In the genomic region with DNA sequence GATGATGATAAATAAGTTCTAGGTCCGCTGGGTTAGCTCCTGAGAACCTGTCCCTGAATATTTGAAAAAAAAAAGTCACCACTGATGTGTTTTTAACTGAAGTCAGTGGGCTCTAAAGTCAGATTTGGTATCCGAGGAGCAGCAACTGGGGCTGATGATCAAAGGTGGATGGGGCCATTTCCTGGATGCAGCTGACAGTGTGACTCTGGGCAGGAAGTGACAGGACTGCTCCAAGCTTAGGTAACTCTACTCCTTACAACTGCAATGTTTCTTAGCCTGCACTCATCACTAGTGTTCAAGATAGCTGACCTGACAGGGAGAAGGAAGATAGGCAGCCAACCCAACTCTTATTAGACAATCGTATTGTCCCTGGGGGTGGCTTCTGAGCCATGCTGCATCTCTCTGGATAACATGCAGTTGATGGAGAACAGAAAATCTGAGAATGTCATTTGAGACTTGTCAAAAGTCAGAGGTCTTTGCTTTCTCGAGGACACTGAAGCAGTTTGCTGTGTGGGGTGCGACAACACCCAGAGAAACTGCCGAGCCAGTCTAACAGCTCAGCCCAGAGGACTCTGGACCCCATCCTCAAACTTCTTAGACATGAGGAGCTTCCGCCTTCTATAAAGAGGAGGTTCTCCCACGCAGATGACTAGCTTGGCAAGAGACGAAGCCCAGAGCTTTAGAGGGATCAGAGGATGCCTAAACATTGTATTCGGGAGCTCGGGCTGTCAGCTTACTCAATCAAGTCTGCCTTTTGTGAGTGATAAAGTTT, we compare ENCODE assay signal across 16 mouse cellular contexts.
DNase-seq lines count a peak whose midpoint lies in the region; ATAC-seq and TF ChIP-seq lines count a peak whose summit lies in the region.
"Had no signal": no experiment of that assay in that cellular context is flagged by ENCODE, and none has a peak within 500 bp of the region (broad histone marks: within the 10 kb centered on the region; RNA-seq: fewer than 3 reads in every experiment).

No protein-coding gene starts in this region.

- peak overlapping the region; percentile 21; the same call in 1 of the 2 replicates for H3K27ac ChIP-seq in lung, embryonic 15.5 days
- H3K27ac ChIP-seq in lung, postnatal 0 days (ENCODE audit: low read length): no peak overlapping the region
- no peak overlapping the region for H3K27ac ChIP-seq in midbrain, embryonic 15.5 days
- H3K27ac ChIP-seq: embryonic facial prominence, embryonic 12.5 days; hindbrain, embryonic 15.5 days; kidney, embryonic 15.5 days; left cerebral cortex, adult 2 months; limb, embryonic 13.5 days; neural tube, embryonic 13.5 days; stomach, embryonic 15.5 days had no signal

- ATAC-seq in lung, embryonic 15.5 days (ENCODE audit: borderline replicate concordance, extremely low read depth, low FRiP score, low TSS enrichment): peak; percentile 42; the same call in 1 of the 2 replicates
- ATAC-seq in lung, postnatal 0 days: no peak
- ATAC-seq in activated CD4-positive, CD25-positive, alpha-beta regulatory T cell, adult 4 months: peak; percentile 100
- no peak for ATAC-seq in midbrain, embryonic 15.5 days (replicated peaks)

- no peak overlapping the region for H3K9ac ChIP-seq in lung, embryonic 15.5 days
- no peak overlapping the region for H3K9ac ChIP-seq in lung, postnatal 0 days (replicated peaks; ENCODE audit: low read depth)
- H3K9ac ChIP-seq in midbrain, embryonic 15.5 days: no peak overlapping the region
- H3K9ac ChIP-seq: embryonic facial prominence, embryonic 12.5 days; hindbrain, embryonic 15.5 days; kidney, embryonic 15.5 days; limb, embryonic 13.5 days; neural tube, embryonic 13.5 days; stomach, embryonic 15.5 days had no signal

- peaks cover 6% of the 10 kb centered on the region; the same call in 1 of the 2 replicates for H3K4me1 ChIP-seq in lung, embryonic 15.5 days
- H3K4me1 ChIP-seq in lung, postnatal 0 days (ENCODE audit: insufficient read depth, low read depth, low read length): no peaks in the 10 kb centered on the region
- H3K4me1 ChIP-seq in midbrain, embryonic 15.5 days: peaks cover 19% of the 10 kb centered on the region
- H3K4me1 ChIP-seq: embryonic facial prominence, embryonic 12.5 days; kidney, embryonic 15.5 days; megakaryocyte, embryonic 14.5 days; stomach, embryonic 15.5 days had no signal

- no peak for DNase-seq in lung, postnatal 0 days (ENCODE audit: low spot score)
- peak; percentile 81 for DNase-seq in naive thymus-derived CD4-positive, alpha-beta T cell, adult 2 months (ENCODE audit: low read depth)
- DNase-seq in thymus, postnatal 4 days: peak; percentile 52
- no peak for DNase-seq in left cerebral cortex, postnatal 25 days (ENCODE audit: low spot score in 2 of 2)
- DNase-seq: gastrocnemius, postnatal 25 days had no signal

- no peak overlapping the region for H3K4me3 ChIP-seq in lung, embryonic 15.5 days
- H3K4me3 ChIP-seq in lung, postnatal 0 days (ENCODE audit: low read depth, low read length): no peak overlapping the region
- no peak overlapping the region for H3K4me3 ChIP-seq in midbrain, embryonic 15.5 days
- H3K4me3 ChIP-seq: embryonic facial prominence, embryonic 12.5 days; hindbrain, embryonic 15.5 days; kidney, embryonic 15.5 days; left cerebral cortex, adult 2 months; limb, embryonic 13.5 days; megakaryocyte, embryonic 14.5 days; neural tube, embryonic 13.5 days; stomach, embryonic 15.5 days had no signal

- intact Hi-C loops in left cerebral cortex, postnatal 25 days (cut with DNase I): loop anchor here (10.0 kb wide), 1 partner anchor 146 kb away; no protein-coding TSS in a partner anchor

- no peak overlapping the region for H3K4me2 ChIP-seq in lung, embryonic 15.5 days
- no peak overlapping the region for H3K4me2 ChIP-seq in lung, postnatal 0 days (replicated peaks; ENCODE audit: low read depth, low read length)
- H3K4me2 ChIP-seq in midbrain, embryonic 15.5 days: no peak overlapping the region
- H3K4me2 ChIP-seq: embryonic facial prominence, embryonic 12.5 days; hindbrain, embryonic 15.5 days; kidney, embryonic 15.5 days; limb, embryonic 13.5 days; neural tube, embryonic 13.5 days; stomach, embryonic 15.5 days had no signal

- TF ChIP-seq EP300 in lung, postnatal 0 days (IDR thresholded peaks at IDR 0.05): no peak

- TF ChIP-seq CTCF in lung, postnatal 0 days (IDR thresholded peaks at IDR 0.05): no peak

- H3K27me3 ChIP-seq in lung, embryonic 15.5 days: no peaks in the 10 kb centered on the region
- no peaks in the 10 kb centered on the region for H3K27me3 ChIP-seq in lung, postnatal 0 days (replicated peaks; ENCODE audit: insufficient read depth, low read length)
- H3K27me3 ChIP-seq in midbrain, embryonic 15.5 days (replicated peaks): no peaks in the 10 kb centered on the region
- H3K27me3 ChIP-seq: embryonic facial prominence, embryonic 12.5 days; hindbrain, embryonic 15.5 days; kidney, embryonic 15.5 days; limb, embryonic 13.5 days; neural tube, embryonic 13.5 days; stomach, embryonic 15.5 days had no signal

- 51% methylated on average over 11 of the region's 11 CpGs for WGBS in lung, embryonic 15.5 days
- 58% methylated on average over 11 of the region's 11 CpGs for WGBS in lung, postnatal 0 days
- WGBS in midbrain, embryonic 15.5 days: 75% methylated on average over 11 of the region's 11 CpGs

- H3K36me3 ChIP-seq in lung, embryonic 15.5 days: no peaks in the 10 kb centered on the region
- H3K36me3 ChIP-seq in lung, postnatal 0 days (ENCODE audit: insufficient read depth, low read length): no peaks in the 10 kb centered on the region
- H3K36me3 ChIP-seq in midbrain, embryonic 15.5 days (replicated peaks): no peaks in the 10 kb centered on the region
- H3K36me3 ChIP-seq: embryonic facial prominence, embryonic 12.5 days; hindbrain, embryonic 15.5 days; kidney, embryonic 15.5 days; limb, embryonic 13.5 days; neural tube, embryonic 13.5 days; stomach, embryonic 15.5 days had no signal

- H3K9me3 ChIP-seq in lung, embryonic 15.5 days: no peaks in the 10 kb centered on the region
- no peaks in the 10 kb centered on the region for H3K9me3 ChIP-seq in lung, postnatal 0 days (ENCODE audit: low read length)
- no peaks in the 10 kb centered on the region for H3K9me3 ChIP-seq in midbrain, embryonic 15.5 days
- H3K9me3 ChIP-seq: hindbrain, embryonic 15.5 days; kidney, embryonic 15.5 days; neural tube, embryonic 13.5 days; stomach, embryonic 15.5 days had no signal

Comparison
In these comparisons a context has a peak if more than half of its experiments do, and no peak if none do; other contexts are left out.
1. ATAC-seq: peak in lung, embryonic 15.5 days (single experiment) and activated CD4-positive, CD25-positive, alpha-beta regulatory T cell, adult 4 months (single experiment); none in lung, postnatal 0 days (single experiment) and midbrain, embryonic 15.5 days (single experiment).
2. DNase-seq: peak in naive thymus-derived CD4-positive, alpha-beta T cell, adult 2 months (single experiment) and thymus, postnatal 4 days (single experiment); none in lung, postnatal 0 days (single experiment) and left cerebral cortex, postnatal 25 days (0 of 2).